Mouse (Mus musculus): ENCODE measurements around the gene Igll1. TPM values are rescaled to one million over a fixed set of nuclear protein-coding genes. Genes with fewer than 3 reads are reported as not detected.

Igll1 gene
- polyA plus RNA-seq, 1 experiment = not detected

GRCm38 (mm10) chr16:16852411-16852810 is 11.4 kb downstream of the Igll1 start:
- Histone ChIP-seq H3K79me2 (ENCODE audit: control insufficient read depth, insufficient read depth) (no peaks in the 10 kb centered on the region), H3K27me3 (ENCODE audit: control insufficient read depth, insufficient read depth, insufficient read length) (peaks cover 8% of the 10 kb centered on the region), H3K79me3 (ENCODE audit: low read depth) (no peaks in the 10 kb centered on the region), H3ac (ENCODE audit: control insufficient read depth, insufficient read length, low read depth) (no peak overlapping the region), H3K4me3 (ENCODE audit: insufficient read depth, poor library complexity, severe bottlenecking) (no peak overlapping the region), H3K36me3 (ENCODE audit: control insufficient read depth, insufficient read depth) (no peaks in the 10 kb centered on the region)
- no peak for TF ChIP-seq MAX (IDR thresholded peaks at IDR 0.05)
- TF ChIP-seq USF1 (IDR thresholded peaks at IDR 0.05; ENCODE audit: low read depth) = no peak
- no peak for TF ChIP-seq MYOD1 (IDR thresholded peaks at IDR 0.05; ENCODE audit: control insufficient read depth, insufficient read length, low read depth)
- no peak for TF ChIP-seq CEBPB (IDR thresholded peaks at IDR 0.05; ENCODE audit: low read depth)
- TF ChIP-seq FOSL1 (IDR thresholded peaks at IDR 0.05; ENCODE audit: insufficient read depth, low read length, poor library complexity, severe bottlenecking) = no peak
- no peak for TF ChIP-seq CTCF (IDR thresholded peaks at IDR 0.05; ENCODE audit: control insufficient read depth, insufficient read depth, insufficient read length)
- no peak for TF ChIP-seq MYOG (IDR thresholded peaks at IDR 0.05; ENCODE audit: control insufficient read depth, extremely low read depth, insufficient read length)

DNA sequence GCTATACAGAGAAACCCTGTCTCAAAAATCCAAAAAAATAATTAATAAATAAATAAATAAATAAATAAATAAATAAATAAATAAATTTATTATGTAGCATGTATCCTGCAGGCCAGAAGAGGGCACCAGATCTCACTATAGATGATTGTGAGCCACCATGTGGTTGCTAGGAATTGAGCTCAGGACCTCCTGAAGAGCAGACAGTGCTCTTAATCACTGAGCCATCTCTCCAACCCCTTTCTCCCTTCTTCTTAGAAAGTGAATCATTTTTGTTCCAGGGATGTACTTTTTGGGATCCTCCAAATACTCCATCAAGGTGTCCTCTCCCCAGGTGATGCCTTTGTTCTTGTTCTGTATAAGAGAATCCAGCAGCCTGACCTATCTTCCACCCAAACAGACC is 14.6 kb downstream of the Igll1 start:
- Histone ChIP-seq H3ac (ENCODE audit: control insufficient read depth, insufficient read length, low read depth) (no peak overlapping the region), H3K27me3 (ENCODE audit: control insufficient read depth, insufficient read depth, insufficient read length) (no peaks in the 10 kb centered on the region), H3K4me3 (ENCODE audit: insufficient read depth, poor library complexity, severe bottlenecking) (no peak overlapping the region), H3K79me2 (ENCODE audit: control insufficient read depth, insufficient read depth) (no peaks in the 10 kb centered on the region), H3K36me3 (ENCODE audit: control insufficient read depth, insufficient read depth) (no peaks in the 10 kb centered on the region), H3K79me3 (ENCODE audit: low read depth) (no peaks in the 10 kb centered on the region)
- TF ChIP-seq MYOD1 (IDR thresholded peaks at IDR 0.05; ENCODE audit: control insufficient read depth, insufficient read length, low read depth) = no peak
- TF ChIP-seq CTCF (IDR thresholded peaks at IDR 0.05; ENCODE audit: control insufficient read depth, insufficient read depth, insufficient read length) = no peak
- no peak for TF ChIP-seq FOSL1 (IDR thresholded peaks at IDR 0.05; ENCODE audit: insufficient read depth, low read length, poor library complexity, severe bottlenecking)
- TF ChIP-seq CEBPB (IDR thresholded peaks at IDR 0.05; ENCODE audit: low read depth) = no peak
- no peak for TF ChIP-seq USF1 (IDR thresholded peaks at IDR 0.05; ENCODE audit: low read depth)
- no peak for TF ChIP-seq MYOG (IDR thresholded peaks at IDR 0.05; ENCODE audit: control insufficient read depth, extremely low read depth, insufficient read length)
- TF ChIP-seq MAX (IDR thresholded peaks at IDR 0.05) = no peak

DNA sequence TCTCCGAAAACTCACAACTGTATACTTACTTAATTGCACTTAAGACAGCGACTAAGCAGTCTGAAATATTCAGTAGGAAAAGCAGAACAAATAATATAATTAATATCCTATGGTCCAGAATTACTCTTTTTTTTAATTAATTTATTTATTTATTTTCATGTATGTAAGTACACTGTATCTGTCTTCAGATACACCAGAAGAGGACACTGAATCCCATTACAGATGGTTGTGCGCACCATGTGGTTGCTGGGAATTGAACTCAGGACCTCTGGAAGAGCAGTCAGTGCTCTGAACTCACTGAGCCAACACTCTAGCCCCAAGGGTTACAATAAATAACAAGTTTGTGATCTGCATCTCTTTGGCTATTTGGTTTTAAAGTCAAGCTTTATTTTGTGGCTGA is 34.1 kb downstream of the Igll1 start:
- no peaks in the 10 kb centered on the region for H3K79me2 ChIP-seq (ENCODE audit: control insufficient read depth, insufficient read depth)
- H3ac ChIP-seq (ENCODE audit: control insufficient read depth, insufficient read length, low read depth) = no peak overlapping the region
- TF ChIP-seq MYOG (IDR thresholded peaks at IDR 0.05; ENCODE audit: control insufficient read depth, extremely low read depth, insufficient read length) = no peak
- TF ChIP-seq MYOD1 (IDR thresholded peaks at IDR 0.05; ENCODE audit: control insufficient read depth, insufficient read length, low read depth) = no peak
- TF ChIP-seq FOSL1 (IDR thresholded peaks at IDR 0.05; ENCODE audit: insufficient read depth, low read length, poor library complexity, severe bottlenecking) = no peak
- TF ChIP-seq CEBPB (IDR thresholded peaks at IDR 0.05; ENCODE audit: low read depth) = no peak
- TF ChIP-seq USF1 (IDR thresholded peaks at IDR 0.05; ENCODE audit: low read depth) = no peak
- TF ChIP-seq MAX (IDR thresholded peaks at IDR 0.05) = no peak
- TF ChIP-seq CTCF (IDR thresholded peaks at IDR 0.05; ENCODE audit: control insufficient read depth, insufficient read depth, insufficient read length) = no peak
- H3K79me3 ChIP-seq (ENCODE audit: low read depth) = no peaks in the 10 kb centered on the region
- H3K36me3 ChIP-seq (ENCODE audit: control insufficient read depth, insufficient read depth) = no peaks in the 10 kb centered on the region
- H3K4me3 ChIP-seq (ENCODE audit: insufficient read depth, poor library complexity, severe bottlenecking) = no peak overlapping the region
- H3K27me3 ChIP-seq (ENCODE audit: control insufficient read depth, insufficient read depth, insufficient read length) = no peaks in the 10 kb centered on the region

DNA sequence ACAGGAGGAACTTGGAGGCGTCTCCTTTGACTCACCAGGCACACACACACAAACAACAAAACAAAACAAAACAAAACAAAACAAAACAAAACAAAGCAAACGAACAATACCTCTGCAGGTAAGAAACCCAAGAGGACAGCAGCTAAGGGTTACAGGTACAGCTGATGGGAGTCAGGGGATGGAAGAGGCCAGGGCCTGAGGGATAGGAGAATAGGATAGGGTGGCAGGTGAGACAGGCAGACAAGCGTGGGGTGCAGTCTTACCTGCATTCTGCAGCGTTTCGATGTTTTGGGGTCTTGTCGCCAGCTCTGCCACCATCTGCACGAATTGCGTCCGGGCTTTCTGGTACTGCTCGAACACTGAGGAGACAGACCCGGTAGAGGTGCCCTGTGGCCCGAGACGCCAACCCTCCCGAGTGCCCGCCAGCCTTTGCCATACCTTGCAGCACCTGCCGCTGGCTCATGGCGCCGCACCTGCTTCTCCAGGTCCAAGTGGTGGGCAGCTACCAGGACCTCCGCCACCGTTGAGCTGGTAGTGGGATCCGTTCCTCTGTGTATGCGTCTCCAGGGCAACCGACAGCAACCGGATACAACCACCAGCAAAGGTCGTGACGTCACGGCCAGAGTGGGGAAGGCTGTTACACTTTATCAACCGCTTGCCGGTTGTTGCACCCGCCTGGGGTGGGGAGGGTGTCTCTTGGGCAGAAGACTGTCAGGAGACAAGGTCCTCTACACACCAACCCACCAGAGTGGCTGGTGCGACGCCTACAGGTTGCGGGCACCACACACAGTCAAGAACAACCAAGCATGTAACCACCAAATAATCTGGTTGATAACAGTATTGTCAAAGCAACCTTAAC is 34.8 kb downstream of the Igll1 start, which contains the start of gene Spag6l:
Gene Spag6l, minus strand, starts transcription at position 700 of the 859 bp plus-strand sequence.
- Histone ChIP-seq H3K79me3 (ENCODE audit: low read depth) (no peaks in the 10 kb centered on the region), H3K27me3 (ENCODE audit: control insufficient read depth, insufficient read depth, insufficient read length) (no peaks in the 10 kb centered on the region), H3K4me3 (ENCODE audit: insufficient read depth, poor library complexity, severe bottlenecking) (no peak within 1 kb of the TSS), H3K79me2 (ENCODE audit: control insufficient read depth, insufficient read depth) (no peaks in the 10 kb centered on the region), H3ac (ENCODE audit: control insufficient read depth, insufficient read length, low read depth) (no peak within 1 kb of the TSS), H3K36me3 (ENCODE audit: control insufficient read depth, insufficient read depth) (no peaks in the 10 kb centered on the region)
- TF ChIP-seq CTCF (IDR thresholded peaks at IDR 0.05; ENCODE audit: control insufficient read depth, insufficient read depth, insufficient read length) = no peak

- Histone ChIP-seq H3K36me3 (ENCODE audit: control insufficient read depth, insufficient read depth) (no peaks in the 10 kb centered on the region), H3ac (ENCODE audit: control insufficient read depth, insufficient read length, low read depth) (no peak overlapping the region), H3K4me3 (ENCODE audit: insufficient read depth, poor library complexity, severe bottlenecking) (no peak overlapping the region), H3K79me3 (ENCODE audit: low read depth) (no peaks in the 10 kb centered on the region), H3K27me3 (ENCODE audit: control insufficient read depth, insufficient read depth, insufficient read length) (no peaks in the 10 kb centered on the region), H3K79me2 (ENCODE audit: control insufficient read depth, insufficient read depth) (no peaks in the 10 kb centered on the region)
- TF ChIP-seq MYOG (IDR thresholded peaks at IDR 0.05; ENCODE audit: control insufficient read depth, extremely low read depth, insufficient read length) = no peak
Measured at GRCm38 (mm10) chr16:16826223-16826622, 37.6 kb downstream of the Igll1 start.

DNA sequence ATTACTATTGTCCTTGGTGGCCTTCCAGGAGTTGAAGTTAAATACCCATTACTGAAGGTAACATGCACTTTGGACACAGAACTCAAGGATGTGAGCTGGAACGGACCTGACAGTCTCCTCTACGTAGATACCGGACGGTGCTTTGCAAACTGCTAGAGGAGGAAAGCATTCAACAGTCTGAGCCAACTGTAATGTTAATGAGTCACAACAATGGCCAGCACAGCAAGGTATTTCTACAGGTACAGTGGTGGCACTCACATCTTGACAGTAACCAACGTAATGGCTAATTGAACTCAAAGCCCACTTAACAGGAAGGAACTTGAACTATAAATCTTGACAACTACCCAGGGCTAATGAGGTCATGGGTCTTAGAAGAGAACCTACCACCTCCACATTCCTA is 38.3 kb downstream of the Igll1 start:
- TF ChIP-seq MYOG (IDR thresholded peaks at IDR 0.05; ENCODE audit: control insufficient read depth, extremely low read depth, insufficient read length) = no peak
- no peak for TF ChIP-seq CEBPB (IDR thresholded peaks at IDR 0.05; ENCODE audit: low read depth)
- TF ChIP-seq FOSL1 (IDR thresholded peaks at IDR 0.05; ENCODE audit: insufficient read depth, low read length, poor library complexity, severe bottlenecking) = no peak
- TF ChIP-seq MYOD1 (IDR thresholded peaks at IDR 0.05; ENCODE audit: control insufficient read depth, insufficient read length, low read depth) = no peak
- TF ChIP-seq USF1 (IDR thresholded peaks at IDR 0.05; ENCODE audit: low read depth) = no peak
- TF ChIP-seq CTCF (IDR thresholded peaks at IDR 0.05; ENCODE audit: control insufficient read depth, insufficient read depth, insufficient read length) = no peak
- TF ChIP-seq MAX (IDR thresholded peaks at IDR 0.05) = no peak
- H3K79me2 ChIP-seq (ENCODE audit: control insufficient read depth, insufficient read depth) = no peaks in the 10 kb centered on the region
- H3K79me3 ChIP-seq (ENCODE audit: low read depth) = no peaks in the 10 kb centered on the region
- H3ac ChIP-seq (ENCODE audit: control insufficient read depth, insufficient read length, low read depth) = no peak overlapping the region
- H3K27me3 ChIP-seq (ENCODE audit: control insufficient read depth, insufficient read depth, insufficient read length) = no peaks in the 10 kb centered on the region
- H3K4me3 ChIP-seq (ENCODE audit: insufficient read depth, poor library complexity, severe bottlenecking) = no peak overlapping the region
- H3K36me3 ChIP-seq (ENCODE audit: control insufficient read depth, insufficient read depth) = no peaks in the 10 kb centered on the region

Other genes starting within 250 kb of the Igll1 start
- not detected for gene Olfr19, start 187.6 kb downstream of the Igll1 start, polyA plus RNA-seq (2012; fragmentation: generic; extraction: Trizol)
- gene Spag6l, start 34.5 kb downstream of the Igll1 start, polyA plus RNA-seq (2012; fragmentation: generic; extraction: Trizol) = not detected
- 41.0 TPM for gene Top3b, start 6.8 kb upstream of the Igll1 start, polyA plus RNA-seq (2012; fragmentation: generic; extraction: Trizol)
- gene Vpreb1, start 6.9 kb upstream of the Igll1 start, polyA plus RNA-seq (2012; fragmentation: generic; extraction: Trizol) = 0.56 TPM
- gene Ppm1f, start 32.5 kb upstream of the Igll1 start, polyA plus RNA-seq (2012; fragmentation: generic; extraction: Trizol) = 20.5 TPM
- gene Mapk1, start 119.4 kb upstream of the Igll1 start, polyA plus RNA-seq (2012; fragmentation: generic; extraction: Trizol) = 77.2 TPM
- gene Ypel1, start 205.7 kb upstream of the Igll1 start, polyA plus RNA-seq (2012; fragmentation: generic; extraction: Trizol) = 0.89 TPM
- gene Ppil2, start 247.3 kb upstream of the Igll1 start, polyA plus RNA-seq (2012; fragmentation: generic; extraction: Trizol) = 46.0 TPM